Mouse (Mus musculus): ENCODE data around the gene Prx. TPM values are rescaled to one million over a fixed set of nuclear protein-coding genes. Genes with fewer than 3 reads are reported as not detected.
A peak's percentile ranks its signal among the peaks of the same experiment; 100 is the strongest.
"Not testable (repeated sequence)": the region's sequence is repeated elsewhere in the genome, so short reads cannot be mapped to it uniquely, and the experiment has no call there.

Gene Prx
- polyA plus RNA-seq, 1 experiment from 2014 or later, result 1.8 TPM

GRCm38 (mm10) chr7:27490227-27490542 lies 8.9 kb upstream of the Prx start:
- Histone ChIP-seq H3K4me1 (ENCODE audit: control insufficient read depth, insufficient read depth, low read depth, low read length) (peaks cover 6% of the 10 kb centered on the region), H3K4me2 (ENCODE audit: low read length) (peak overlapping the region; percentile 46), H3K36me3 (ENCODE audit: control insufficient read depth, insufficient read depth, low read length) (no peaks in the 10 kb centered on the region), H3K9me3 (ENCODE audit: control insufficient read depth, low read length) (no peaks in the 10 kb centered on the region), H3K4me3 (ENCODE audit: low read length) (peak overlapping the region; percentile 31), H3K27ac (ENCODE audit: low read depth, low read length) (no peak overlapping the region; the same call in 1 of the 2 replicates), H3K9ac (ENCODE audit: low read depth, low read length) (no peak overlapping the region), H3K27me3 (replicated peaks; ENCODE audit: control insufficient read depth, insufficient read depth, low read length) (no peaks in the 10 kb centered on the region; the same call in 1 of the 2 replicates)
- 39% methylated on average over 4 of the region's 4 CpGs for whole genome bisulfite sequencing
- no peak for ATAC-seq

DNA sequence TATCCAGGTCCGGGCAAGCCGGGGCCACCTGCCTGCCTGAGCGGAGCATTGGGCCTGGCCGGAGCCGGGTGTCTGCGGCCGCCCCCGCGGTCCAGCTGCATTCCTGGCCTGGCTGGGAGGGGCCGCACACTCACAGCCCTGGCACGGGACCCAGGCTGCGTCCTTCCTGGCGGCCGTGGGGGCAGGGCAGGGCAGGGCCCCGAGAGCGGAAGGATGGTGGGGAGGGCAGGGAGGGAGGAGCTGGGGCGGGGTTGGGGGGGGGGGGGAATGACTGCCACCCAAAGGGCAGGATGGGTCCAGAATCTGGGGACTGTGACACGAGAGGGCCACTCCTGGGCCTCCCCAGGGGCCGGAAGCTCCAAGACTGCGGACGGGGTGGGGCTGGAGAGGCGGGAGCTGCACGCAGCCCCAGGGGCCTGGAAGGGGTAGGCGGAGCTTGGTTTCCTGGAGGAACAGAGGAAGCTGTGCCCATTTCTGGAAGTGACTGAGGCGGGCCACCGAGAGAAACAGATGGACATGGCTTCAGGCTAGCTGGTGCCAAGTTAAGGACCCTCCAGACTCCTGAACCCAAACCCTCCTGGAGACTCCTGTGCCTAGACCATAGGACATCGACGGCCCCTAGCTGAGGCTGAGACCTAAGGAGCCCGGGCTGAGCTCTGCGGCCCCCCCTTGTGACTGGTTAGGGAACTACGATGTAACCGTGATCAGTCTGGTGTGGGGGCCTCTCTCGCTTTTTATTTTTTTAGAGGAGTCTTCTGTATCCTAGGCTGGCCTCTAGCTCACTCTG lies 8.4 kb upstream of the Prx start:
- peak; percentile 16; the same call in 1 of the 2 replicates for ATAC-seq
- WGBS, result 4% methylated on average over 30 of the region's 33 CpGs

GRCm38 (mm10) chr7:27491856-27492255 lies 7.3 kb upstream of the Prx start:
- H3K4me2 ChIP-seq (ENCODE audit: low read length), result no peak overlapping the region
- no peak overlapping the region for H3K9ac ChIP-seq (ENCODE audit: low read depth, low read length)
- no peak overlapping the region for H3K4me3 ChIP-seq (ENCODE audit: low read length)
- no peaks in the 10 kb centered on the region; the same call in 1 of the 2 replicates for H3K27me3 ChIP-seq (replicated peaks; ENCODE audit: control insufficient read depth, insufficient read depth, low read length)
- no peak for ATAC-seq
- no peak overlapping the region for H3K27ac ChIP-seq (ENCODE audit: low read depth, low read length)
- no peaks in the 10 kb centered on the region for H3K36me3 ChIP-seq (ENCODE audit: control insufficient read depth, insufficient read depth, low read length)
- no peaks in the 10 kb centered on the region for H3K9me3 ChIP-seq (ENCODE audit: control insufficient read depth, low read length)
- peaks cover 3% of the 10 kb centered on the region for H3K4me1 ChIP-seq (ENCODE audit: control insufficient read depth, insufficient read depth, low read depth, low read length)
- 77% methylated on average over 7 of the region's 7 CpGs for WGBS

More for the DNA sequence above, 8.4 kb upstream of the Prx start:
- Histone ChIP-seq H3K27ac (ENCODE audit: low read depth, low read length) (no peak overlapping the region; the same call in 1 of the 2 replicates), H3K9me3 (ENCODE audit: control insufficient read depth, low read length) (no peaks in the 10 kb centered on the region), H3K4me2 (ENCODE audit: low read length) (peak overlapping the region; percentile 46), H3K27me3 (replicated peaks; ENCODE audit: control insufficient read depth, insufficient read depth, low read length) (no peaks in the 10 kb centered on the region; the same call in 1 of the 2 replicates), H3K4me1 (ENCODE audit: control insufficient read depth, insufficient read depth, low read depth, low read length) (peaks cover 6% of the 10 kb centered on the region), H3K9ac (ENCODE audit: low read depth, low read length) (peak overlapping the region; percentile 52), H3K4me3 (ENCODE audit: low read length) (peak overlapping the region; percentile 31), H3K36me3 (ENCODE audit: control insufficient read depth, insufficient read depth, low read length) (no peaks in the 10 kb centered on the region)

GRCm38 (mm10) chr7:27493022-27493421 lies 6.1 kb upstream of the Prx start:
- Histone ChIP-seq H3K4me1 (ENCODE audit: control insufficient read depth, insufficient read depth, low read depth, low read length) (peaks cover under 1% of the 10 kb centered on the region), H3K9me3 (ENCODE audit: control insufficient read depth, low read length) (no peaks in the 10 kb centered on the region), H3K36me3 (ENCODE audit: control insufficient read depth, insufficient read depth, low read length) (no peaks in the 10 kb centered on the region), H3K9ac (ENCODE audit: low read depth, low read length) (no peak overlapping the region), H3K4me2 (ENCODE audit: low read length) (no peak overlapping the region), H3K27ac (ENCODE audit: low read depth, low read length) (no peak overlapping the region), H3K27me3 (replicated peaks; ENCODE audit: control insufficient read depth, insufficient read depth, low read length) (no peaks in the 10 kb centered on the region; the same call in 1 of the 2 replicates), H3K4me3 (ENCODE audit: low read length) (no peak overlapping the region)
- 73% methylated on average over 3 of the region's 3 CpGs for WGBS
- no peak for ATAC-seq

DNA sequence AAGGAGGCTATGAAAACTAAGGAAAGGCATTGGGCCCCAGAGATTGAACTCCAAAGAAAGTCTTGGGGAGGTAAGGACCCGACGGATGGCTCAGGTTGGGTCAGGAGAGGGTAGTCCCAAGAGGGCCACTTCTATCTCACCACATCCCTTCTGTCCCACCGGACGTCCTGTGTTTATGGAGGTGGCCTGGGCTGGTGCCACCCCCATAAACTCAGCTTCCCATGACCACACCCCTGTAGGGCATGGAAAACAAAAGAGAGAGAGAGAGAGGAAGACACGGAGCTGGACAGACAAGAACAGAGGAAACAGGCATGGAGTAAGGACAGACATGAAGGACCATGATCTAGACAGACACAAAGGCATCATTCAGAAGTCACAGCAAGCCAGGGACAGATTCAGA lies 5.7 kb upstream of the Prx start:
- no peak overlapping the region for H3K27ac ChIP-seq (ENCODE audit: low read depth, low read length)
- H3K9ac ChIP-seq (ENCODE audit: low read depth, low read length), result no peak overlapping the region
- H3K4me1 ChIP-seq (ENCODE audit: control insufficient read depth, insufficient read depth, low read depth, low read length), result no peaks in the 10 kb centered on the region
- no peaks in the 10 kb centered on the region for H3K9me3 ChIP-seq (ENCODE audit: control insufficient read depth, low read length)
- H3K36me3 ChIP-seq (ENCODE audit: control insufficient read depth, insufficient read depth, low read length), result no peaks in the 10 kb centered on the region
- 88% methylated on average over 5 of the region's 5 CpGs for WGBS
- H3K27me3 ChIP-seq (replicated peaks; ENCODE audit: control insufficient read depth, insufficient read depth, low read length), result no peaks in the 10 kb centered on the region; the same call in 1 of the 2 replicates
- H3K4me3 ChIP-seq (ENCODE audit: low read length), result no peak overlapping the region
- ATAC-seq, result no peak
- H3K4me2 ChIP-seq (ENCODE audit: low read length), result no peak overlapping the region

GRCm38 (mm10) chr7:27494659-27495367 lies 4.3 kb upstream of the Prx start:
- not testable (repeated sequence) for H3K4me1 ChIP-seq (ENCODE audit: control insufficient read depth, insufficient read depth, low read depth, low read length); ATAC-seq; H3K9ac ChIP-seq (ENCODE audit: low read depth, low read length); H3K27me3 ChIP-seq (replicated peaks; ENCODE audit: control insufficient read depth, insufficient read depth, low read length); H3K9me3 ChIP-seq (ENCODE audit: control insufficient read depth, low read length); H3K4me2 ChIP-seq (ENCODE audit: low read length); H3K36me3 ChIP-seq (ENCODE audit: control insufficient read depth, insufficient read depth, low read length); H3K27ac ChIP-seq (ENCODE audit: low read depth, low read length); H3K4me3 ChIP-seq (ENCODE audit: low read length)
- 83% methylated on average over 9 of the region's 9 CpGs for WGBS

DNA sequence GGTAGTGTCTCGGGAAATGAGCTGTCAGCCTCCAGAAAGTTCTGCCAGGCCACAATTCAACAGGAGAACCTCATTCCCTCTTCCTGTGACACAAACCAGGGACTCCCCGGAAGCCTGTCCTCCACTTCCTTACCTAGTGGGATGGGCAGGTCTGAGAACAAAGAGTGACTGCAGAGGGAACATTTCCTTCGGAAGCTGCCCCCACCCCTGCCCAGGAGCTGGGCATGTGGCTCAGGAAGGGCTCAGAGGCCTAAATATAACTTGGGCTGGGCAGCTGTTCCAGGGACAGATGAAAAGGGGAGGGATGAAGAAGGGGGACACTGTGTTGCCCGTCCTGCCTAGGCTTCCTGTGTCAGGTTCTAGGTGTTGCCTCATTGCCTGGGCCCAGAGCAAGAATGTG lies 2.5 kb downstream of the Prx start:
- WGBS, result 73% methylated on average over 4 of the region's 4 CpGs
- Histone ChIP-seq H3K9ac (ENCODE audit: low read depth, low read length) (no peak overlapping the region), H3K36me3 (ENCODE audit: control insufficient read depth, insufficient read depth, low read length) (no peaks in the 10 kb centered on the region), H3K4me2 (ENCODE audit: low read length) (no peak overlapping the region), H3K4me1 (ENCODE audit: control insufficient read depth, insufficient read depth, low read depth, low read length) (no peaks in the 10 kb centered on the region), H3K9me3 (ENCODE audit: control insufficient read depth, low read length) (no peaks in the 10 kb centered on the region), H3K27me3 (replicated peaks; ENCODE audit: control insufficient read depth, insufficient read depth, low read length) (no peaks in the 10 kb centered on the region), H3K4me3 (ENCODE audit: low read length) (no peak overlapping the region), H3K27ac (ENCODE audit: low read depth, low read length) (no peak overlapping the region)
- ATAC-seq, result no peak

DNA sequence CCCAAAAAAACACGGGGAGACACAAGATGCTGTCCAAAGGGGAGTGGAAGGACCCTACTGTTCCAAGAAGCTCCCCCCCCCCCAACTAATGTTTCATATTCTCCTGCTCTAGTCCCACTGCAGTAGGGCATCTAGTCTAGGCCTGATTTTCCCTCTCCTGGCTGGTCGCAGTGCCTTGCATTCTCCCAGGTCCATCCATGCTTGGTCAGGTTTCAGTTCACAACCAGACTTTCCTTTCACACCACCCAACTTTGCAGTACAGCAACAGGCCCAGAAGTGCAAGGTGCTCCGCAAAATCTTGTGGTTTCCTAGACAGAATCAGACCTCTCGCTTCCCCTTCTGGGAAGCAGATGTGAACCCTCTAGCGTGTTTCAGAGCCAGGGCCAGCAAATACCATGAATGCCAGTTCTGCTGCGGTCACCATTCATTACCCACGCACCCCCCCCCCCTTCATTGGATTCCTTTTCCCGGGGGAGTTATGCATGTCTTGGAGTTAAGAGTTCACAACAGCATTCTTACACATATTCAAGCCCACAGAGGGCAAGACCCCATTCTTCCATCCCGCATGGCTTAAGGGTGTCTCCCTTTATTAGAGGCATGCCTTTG lies 7.7 kb downstream of the Prx start:
- Histone ChIP-seq H3K4me2 (ENCODE audit: low read length) (peak overlapping the region; percentile 66), H3K27me3 (replicated peaks; ENCODE audit: control insufficient read depth, insufficient read depth, low read length) (no peaks in the 10 kb centered on the region), H3K27ac (ENCODE audit: low read depth, low read length) (peak overlapping the region; percentile 98; the same call in 1 of the 2 replicates), H3K9me3 (ENCODE audit: control insufficient read depth, low read length) (no peaks in the 10 kb centered on the region), H3K36me3 (ENCODE audit: control insufficient read depth, insufficient read depth, low read length) (no peaks in the 10 kb centered on the region), H3K4me3 (ENCODE audit: low read length) (peak overlapping the region; percentile 59), H3K9ac (ENCODE audit: low read depth, low read length) (no peak overlapping the region), H3K4me1 (ENCODE audit: control insufficient read depth, insufficient read depth, low read depth, low read length) (peaks cover 10% of the 10 kb centered on the region)
- no peak for ATAC-seq
- 44% methylated on average over 9 of the region's 9 CpGs for WGBS

Data from hindbrain, embryonic 16.5 days (tissue).